Mouse (Mus musculus): ENCODE results near the gene Nup50. TPM values are rescaled to one million over a fixed set of nuclear protein-coding genes. Genes with fewer than 3 reads are reported as not detected.

Nup50 gene
- polyA plus RNA-seq, 1 experiment, result 10.5 TPM

DNA sequence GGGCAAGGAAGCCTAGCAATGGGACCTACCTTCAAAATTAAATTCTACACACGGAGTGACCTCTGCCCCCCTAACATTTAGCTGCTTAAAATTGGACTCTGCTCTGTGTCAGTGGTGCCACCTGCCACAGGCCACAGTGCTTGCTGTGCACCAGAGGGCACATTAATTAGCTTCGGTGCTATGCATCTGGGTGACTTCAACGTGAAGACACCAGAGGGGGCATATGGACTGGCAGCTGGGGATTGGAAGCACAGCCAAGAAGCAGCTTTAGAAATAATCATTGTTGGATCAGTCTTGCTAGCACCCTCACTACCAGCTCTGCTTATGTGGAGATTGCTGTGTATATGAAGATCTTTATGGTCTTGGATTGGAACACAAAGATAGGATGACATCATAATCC lies 10.0 kb upstream of the Nup50 start:
- peaks cover 46% of the 10 kb centered on the region for H3K36me3 ChIP-seq (replicated peaks; ENCODE audit: low read length)
- H3K4me3 ChIP-seq (replicated peaks), result no peak overlapping the region
- H3K9me3 ChIP-seq, result peaks cover 36% of the 10 kb centered on the region
- peaks cover 5% of the 10 kb centered on the region; the same call in 1 of the 2 replicates for H3K4me1 ChIP-seq
- TF ChIP-seq GATA1 (IDR thresholded peaks at IDR 0.05; ENCODE audit: borderline replicate concordance, low read length), result no peak
- no peak for TF ChIP-seq FLI1 (IDR thresholded peaks at IDR 0.05; ENCODE audit: low read length)
- H3K27me3 ChIP-seq (replicated peaks), result no peaks in the 10 kb centered on the region

- no peaks in the 10 kb centered on the region for H3K27me3 ChIP-seq (replicated peaks)
- peaks cover 38% of the 10 kb centered on the region for H3K36me3 ChIP-seq (replicated peaks; ENCODE audit: low read length)
- peaks cover 29% of the 10 kb centered on the region for H3K4me1 ChIP-seq
- no peaks in the 10 kb centered on the region for H3K9me3 ChIP-seq
- H3K4me3 ChIP-seq (replicated peaks), result no peak within 1 kb of the TSS
- TF ChIP-seq FLI1 (IDR thresholded peaks at IDR 0.05; ENCODE audit: low read length), result no peak
- no peak for TF ChIP-seq GATA1 (IDR thresholded peaks at IDR 0.05; ENCODE audit: borderline replicate concordance, low read length)
Observed at GRCm38 (mm10) chr15:84919938-84920337, 3.3 kb upstream of the Nup50 start, which contains the start of gene Gm29666. Gene Gm29666, minus strand, starts transcription at chr15:84920038.

GRCm38 (mm10) chr15:84923508-84924181 lies 434 bp downstream of the Nup50 start:
- no peak for TF ChIP-seq GATA1 (IDR thresholded peaks at IDR 0.05; ENCODE audit: borderline replicate concordance, low read length)
- no peak for TF ChIP-seq FLI1 (IDR thresholded peaks at IDR 0.05; ENCODE audit: low read length)
- H3K9me3 ChIP-seq, result no peaks in the 10 kb centered on the region
- H3K27me3 ChIP-seq (replicated peaks), result no peaks in the 10 kb centered on the region
- H3K4me1 ChIP-seq, result peaks cover 42% of the 10 kb centered on the region
- H3K4me3 ChIP-seq (replicated peaks), result peak overlapping the region; percentile 97
- peaks cover 45% of the 10 kb centered on the region for H3K36me3 ChIP-seq (replicated peaks; ENCODE audit: low read length)

DNA sequence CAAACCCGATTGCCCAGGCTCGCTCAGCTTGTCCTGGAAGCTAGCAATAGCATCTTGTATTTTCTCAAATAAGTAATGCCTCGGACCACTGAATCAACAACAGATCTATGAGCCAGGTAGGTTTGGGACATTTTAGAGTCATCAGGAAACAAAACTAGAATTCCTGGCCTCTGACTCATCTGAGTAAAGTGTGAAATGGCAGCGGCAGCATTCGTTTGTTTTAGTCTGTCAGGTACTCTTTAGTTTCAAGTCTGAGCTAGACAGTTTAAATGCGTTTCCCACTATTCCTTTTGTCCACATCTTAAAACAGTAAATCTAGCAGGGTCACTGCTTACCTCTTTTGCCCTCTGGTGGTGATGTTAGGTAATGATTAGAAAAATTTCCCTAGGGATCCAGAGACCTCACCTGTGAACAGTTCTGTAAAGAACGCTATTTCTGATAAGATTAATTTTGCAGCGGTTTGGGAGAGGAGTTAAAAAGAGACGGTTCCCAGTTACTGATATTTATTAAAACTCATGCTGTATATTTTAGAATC lies 1.6 kb downstream of the Nup50 start:
- peak overlapping the region; percentile 97 for H3K4me3 ChIP-seq (replicated peaks)
- no peaks in the 10 kb centered on the region for H3K27me3 ChIP-seq (replicated peaks)
- H3K9me3 ChIP-seq, result no peaks in the 10 kb centered on the region
- peaks cover 49% of the 10 kb centered on the region for H3K4me1 ChIP-seq
- H3K36me3 ChIP-seq (replicated peaks; ENCODE audit: low read length), result peaks cover 49% of the 10 kb centered on the region
- TF ChIP-seq FLI1 (IDR thresholded peaks at IDR 0.05; ENCODE audit: low read length) (no peak), GATA1 (IDR thresholded peaks at IDR 0.05; ENCODE audit: borderline replicate concordance, low read length) (no peak)

- H3K4me3 ChIP-seq (replicated peaks), result peak overlapping the region; percentile 97
- peaks cover 54% of the 10 kb centered on the region for H3K36me3 ChIP-seq (replicated peaks; ENCODE audit: low read length)
- TF ChIP-seq FLI1 (IDR thresholded peaks at IDR 0.05; ENCODE audit: low read length) (no peak), GATA1 (IDR thresholded peaks at IDR 0.05; ENCODE audit: borderline replicate concordance, low read length) (no peak)
- H3K27me3 ChIP-seq (replicated peaks), result no peaks in the 10 kb centered on the region
- H3K4me1 ChIP-seq, result peaks cover 52% of the 10 kb centered on the region
- H3K9me3 ChIP-seq, result no peaks in the 10 kb centered on the region
Observed at GRCm38 (mm10) chr15:84925495-84926018, 2.3 kb downstream of the Nup50 start.

- Histone ChIP-seq H3K4me3 (replicated peaks) (no peak overlapping the region), H3K27me3 (replicated peaks) (no peaks in the 10 kb centered on the region), H3K36me3 (replicated peaks; ENCODE audit: low read length) (peaks cover 99% of the 10 kb centered on the region), H3K9me3 (no peaks in the 10 kb centered on the region), H3K4me1 (peaks cover 77% of the 10 kb centered on the region)
- TF ChIP-seq GATA1 (IDR thresholded peaks at IDR 0.05; ENCODE audit: borderline replicate concordance, low read length), result no peak
- TF ChIP-seq FLI1 (IDR thresholded peaks at IDR 0.05; ENCODE audit: low read length), result no peak
Observed at GRCm38 (mm10) chr15:84932351-84932750, 9.1 kb downstream of the Nup50 start.

DNA sequence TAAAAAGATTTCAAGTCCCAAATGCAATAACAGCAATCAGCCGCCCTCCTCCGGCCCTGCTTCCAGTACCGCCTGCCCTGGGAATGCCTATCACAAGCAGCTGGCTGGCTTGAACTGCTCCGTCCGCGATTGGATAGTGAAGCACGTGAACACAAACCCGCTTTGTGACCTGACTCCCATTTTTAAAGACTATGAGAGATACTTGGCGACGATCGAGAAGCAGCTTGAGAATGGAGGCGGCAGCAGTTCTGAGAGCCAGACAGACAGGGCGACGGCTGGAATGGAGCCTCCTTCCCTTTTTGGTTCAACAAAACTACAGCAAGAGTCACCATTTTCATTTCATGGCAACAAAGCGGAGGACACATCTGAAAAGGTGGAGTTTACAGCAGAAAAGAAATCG lies 11.7 kb downstream of the Nup50 start:
- no peaks in the 10 kb centered on the region for H3K27me3 ChIP-seq (replicated peaks)
- H3K4me3 ChIP-seq (replicated peaks), result no peak overlapping the region
- no peaks in the 10 kb centered on the region for H3K9me3 ChIP-seq
- TF ChIP-seq FLI1 (IDR thresholded peaks at IDR 0.05; ENCODE audit: low read length) (no peak), GATA1 (IDR thresholded peaks at IDR 0.05; ENCODE audit: borderline replicate concordance, low read length) (no peak)
- peaks cover 88% of the 10 kb centered on the region for H3K4me1 ChIP-seq
- peaks cover 99% of the 10 kb centered on the region for H3K36me3 ChIP-seq (replicated peaks; ENCODE audit: low read length)

- TF ChIP-seq FLI1 (IDR thresholded peaks at IDR 0.05; ENCODE audit: low read length) (no peak), GATA1 (IDR thresholded peaks at IDR 0.05; ENCODE audit: borderline replicate concordance, low read length) (no peak)
- Histone ChIP-seq H3K27me3 (replicated peaks) (no peaks in the 10 kb centered on the region), H3K36me3 (replicated peaks; ENCODE audit: low read length) (peaks cover 93% of the 10 kb centered on the region), H3K4me1 (peaks cover 74% of the 10 kb centered on the region), H3K9me3 (no peaks in the 10 kb centered on the region), H3K4me3 (replicated peaks) (peak overlapping the region; percentile 74)
Observed at GRCm38 (mm10) chr15:84940102-84940501, 16.9 kb downstream of the Nup50 start.

DNA sequence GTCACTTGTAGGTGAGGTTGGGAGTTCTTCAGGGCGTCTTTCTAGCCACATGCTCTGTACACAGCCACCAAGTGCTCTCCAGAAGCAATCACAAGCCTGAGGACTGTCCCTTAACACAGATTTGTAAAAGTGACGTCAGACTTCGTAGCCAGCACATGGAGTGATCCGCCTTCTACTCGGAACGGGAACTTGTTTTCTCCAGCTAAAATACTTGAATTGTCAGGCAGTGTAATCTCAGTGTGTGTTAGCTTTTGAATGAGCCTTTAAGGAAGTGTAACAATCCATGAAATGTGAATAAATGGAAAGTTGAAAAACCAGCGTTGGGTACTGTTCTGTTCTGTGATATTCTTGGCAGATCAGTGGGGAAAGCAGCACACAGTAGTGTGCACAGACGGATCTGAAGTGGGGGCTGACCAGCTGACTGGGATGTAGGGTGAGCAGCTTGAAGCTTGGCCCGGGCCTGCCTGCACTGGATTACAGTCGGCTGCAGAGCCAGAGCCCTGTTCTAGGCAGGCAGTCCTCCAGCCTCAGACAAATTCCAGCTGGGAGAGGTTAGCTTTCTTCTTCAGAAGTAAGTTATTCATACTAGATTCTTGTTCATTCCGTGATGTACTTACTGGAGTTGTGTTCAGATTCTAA lies 19.6 kb downstream of the Nup50 start:
- no peaks in the 10 kb centered on the region for H3K9me3 ChIP-seq
- TF ChIP-seq FLI1 (IDR thresholded peaks at IDR 0.05; ENCODE audit: low read length) (no peak), GATA1 (IDR thresholded peaks at IDR 0.05; ENCODE audit: borderline replicate concordance, low read length) (no peak)
- peaks cover 49% of the 10 kb centered on the region for H3K4me1 ChIP-seq
- peaks cover 7% of the 10 kb centered on the region for H3K27me3 ChIP-seq (replicated peaks)
- peaks cover 71% of the 10 kb centered on the region for H3K36me3 ChIP-seq (replicated peaks; ENCODE audit: low read length)
- no peak overlapping the region for H3K4me3 ChIP-seq (replicated peaks)

GRCm38 (mm10) chr15:84944319-84944718 lies 21.1 kb downstream of the Nup50 start:
- Histone ChIP-seq H3K27me3 (replicated peaks) (peaks cover 10% of the 10 kb centered on the region), H3K36me3 (replicated peaks; ENCODE audit: low read length) (peaks cover 71% of the 10 kb centered on the region), H3K9me3 (no peaks in the 10 kb centered on the region), H3K4me3 (replicated peaks) (no peak overlapping the region), H3K4me1 (peaks cover 33% of the 10 kb centered on the region)
- TF ChIP-seq FLI1 (IDR thresholded peaks at IDR 0.05; ENCODE audit: low read length) (no peak), GATA1 (IDR thresholded peaks at IDR 0.05; ENCODE audit: borderline replicate concordance, low read length) (no peak)

Measured in megakaryocyte, embryonic 14.5 days (primary cell).